Mouse (Mus musculus) forelimb bud, embryonic 11.5 days (tissue): ENCODE results near the gene Stk24.

Source experiments
- DNase-seq: peaks from one replicate; pipeline ENCODE4 v3.0.0-alpha.2; 2012; ENCODE audit warnings: low read depth, low spot score

Stk24 gene

GRCm38 (mm10) chr14:121263912-121264311 is 115.9 kb downstream of the Stk24 start:
- no peak for DNase-seq

- no peak for DNase-seq
Measured at GRCm38 (mm10) chr14:121262606-121263005, 117.2 kb downstream of the Stk24 start.

GRCm38 (mm10) chr14:121261229-121261879 is 118.5 kb downstream of the Stk24 start:
- no peak for DNase-seq

- DNase-seq = peak; percentile 42
Measured at GRCm38 (mm10) chr14:121259789-121260188, 120.0 kb downstream of the Stk24 start.

- no peak for DNase-seq
Measured at GRCm38 (mm10) chr14:121259332-121259731, 120.5 kb downstream of the Stk24 start.

GRCm38 (mm10) chr14:121256896-121257295 is 122.9 kb downstream of the Stk24 start:
- no peak for DNase-seq

- no peak for DNase-seq
Measured at GRCm38 (mm10) chr14:121255469-121255868, 124.3 kb downstream of the Stk24 start.

GRCm38 (mm10) chr14:121254869-121255268 is 124.9 kb downstream of the Stk24 start:
- no peak for DNase-seq

- no peak for DNase-seq
Measured at GRCm38 (mm10) chr14:121252542-121252941, 127.3 kb downstream of the Stk24 start.

- no peak for DNase-seq
Measured at GRCm38 (mm10) chr14:121251708-121252107, 128.1 kb downstream of the Stk24 start.

- DNase-seq = no peak
Measured at GRCm38 (mm10) chr14:121251099-121251498, 128.7 kb downstream of the Stk24 start.

GRCm38 (mm10) chr14:121248346-121248745 is 131.5 kb downstream of the Stk24 start:
- DNase-seq = peak; percentile 16

- peak; percentile 79 for DNase-seq
Measured at GRCm38 (mm10) chr14:121247287-121247686, 132.5 kb downstream of the Stk24 start.

GRCm38 (mm10) chr14:121246048-121246731 is 133.6 kb downstream of the Stk24 start:
- DNase-seq = no peak

- DNase-seq = no peak
Measured at GRCm38 (mm10) chr14:121244104-121244503, 135.7 kb downstream of the Stk24 start.

GRCm38 (mm10) chr14:121239386-121239785 is 140.4 kb downstream of the Stk24 start:
- DNase-seq = no peak

- no peak for DNase-seq
Measured at GRCm38 (mm10) chr14:121238727-121239126, 141.1 kb downstream of the Stk24 start.

- DNase-seq = no peak
Measured at GRCm38 (mm10) chr14:121236736-121237135, 143.1 kb downstream of the Stk24 start.
